Mouse (Mus musculus): Measurements from ENCODE around the gene Atp6v0a4.

- TF ChIP-seq POLR2A (IDR thresholded peaks at IDR 0.05; ENCODE audit: borderline replicate concordance, control insufficient read depth, low read depth, low read length) (no peak), CTCF (IDR thresholded peaks at IDR 0.05; ENCODE audit: control insufficient read depth, insufficient read depth, low read length) (no peak)
Observed at GRCm38 (mm10) chr6:38121843-38122242, 2.5 kb downstream of the Atp6v0a4 start.
